Mouse (Mus musculus) kidney, adult 2 months (tissue): ENCODE measurements around the gene Spink2.

ENCODE experiments used
- CTCF ChIP-seq: fragments of 200-500 bp; conservative IDR thresholded peaks from 2 replicates; pipeline ENCODE4 v1.5.1; 2011; ENCODE audit warnings: low read depth, mild to moderate bottlenecking, control low read depth, low read length, moderate library complexity, mixed read lengths; ENCODE audit not compliant: insufficient read depth, insufficient read length
- POLR2A ChIP-seq: fragments of 200-500 bp; IDR thresholded peaks from one replicate; pipeline ENCODE4 v1.6.1; 2011; ENCODE audit warnings: low read depth, low read length, control low read depth

- TF ChIP-seq CTCF (no peak), POLR2A (no peak)
Measured at GRCm38 (mm10) chr5:77157777-77158540, 53.3 kb downstream of the Spink2 start.
